ENCODE assay signal across 28 mouse cellular contexts in the genomic region with DNA sequence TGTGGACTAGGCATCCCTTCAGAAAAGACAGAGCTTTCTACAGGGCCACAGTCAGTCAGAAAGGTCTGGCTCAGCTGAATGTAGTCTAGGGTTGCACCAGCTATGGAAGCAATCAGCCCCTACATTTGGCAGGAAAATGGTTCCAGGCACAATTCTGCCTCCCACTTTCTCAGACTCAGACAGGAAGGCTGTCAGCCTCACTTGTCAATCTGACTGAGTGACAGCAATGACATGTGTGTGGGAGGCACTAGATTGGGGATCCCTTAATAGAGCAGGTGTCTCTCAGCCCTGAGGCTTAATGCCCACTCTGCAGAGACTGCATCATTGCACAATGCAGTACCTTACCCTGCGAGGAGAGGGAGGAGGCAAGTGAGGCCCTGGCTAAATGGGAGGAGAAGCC.
DNase-seq lines count a peak whose midpoint lies in the region; ATAC-seq lines count a peak whose summit lies in the region.
"Had no signal": no experiment of that assay in that cellular context is flagged by ENCODE, and none has a peak within 500 bp of the region (broad histone marks: within the 10 kb centered on the region; RNA-seq: fewer than 3 reads in every experiment).

No protein-coding gene starts in this region.

- no peaks in the 10 kb centered on the region for H3K4me1 ChIP-seq in forebrain, embryonic 14.5 days (ENCODE audit: control insufficient read depth, insufficient read depth, low read length)
- H3K4me1 ChIP-seq in forebrain, embryonic 11.5 days (replicated peaks; ENCODE audit: control insufficient read depth, insufficient read depth, low read length) = no peaks in the 10 kb centered on the region
- no peaks in the 10 kb centered on the region for H3K4me1 ChIP-seq in heart, embryonic 10.5 days
- H3K4me1 ChIP-seq in heart, embryonic 12.5 days (replicated peaks) = no peaks in the 10 kb centered on the region
- peaks cover 8% of the 10 kb centered on the region for H3K4me1 ChIP-seq in forebrain, embryonic 16.5 days (replicated peaks; ENCODE audit: control insufficient read depth, insufficient read depth, low read length)
- H3K4me1 ChIP-seq: embryonic facial prominence, embryonic 10.5 days; embryonic facial prominence, embryonic 13.5 days; hindbrain, embryonic 10.5 days; hindbrain, embryonic 13.5 days; intestine, embryonic 15.5 days had no signal

- no peak for ATAC-seq in forebrain, embryonic 14.5 days
- ATAC-seq in forebrain, embryonic 11.5 days (replicated peaks; ENCODE audit: low FRiP score) = no peak
- no peak for ATAC-seq in heart, embryonic 12.5 days (ENCODE audit: insufficient number of reproducible peaks, low FRiP score)
- ATAC-seq in forebrain, embryonic 16.5 days = peak; percentile 23; the same call in 1 of the 2 replicates
- ATAC-seq: hindbrain, embryonic 16.5 days; intestine, embryonic 15.5 days; Patski had no signal

- no peaks in the 10 kb centered on the region for H3K36me3 ChIP-seq in forebrain, embryonic 14.5 days (ENCODE audit: control insufficient read depth, insufficient read depth, low read length)
- H3K36me3 ChIP-seq in forebrain, embryonic 11.5 days (ENCODE audit: control insufficient read depth, insufficient read depth, low read length) = no peaks in the 10 kb centered on the region
- no peaks in the 10 kb centered on the region for H3K36me3 ChIP-seq in heart, embryonic 10.5 days
- no peaks in the 10 kb centered on the region for H3K36me3 ChIP-seq in heart, embryonic 12.5 days
- no peaks in the 10 kb centered on the region for H3K36me3 ChIP-seq in forebrain, embryonic 16.5 days (ENCODE audit: control insufficient read depth, insufficient read depth)
- H3K36me3 ChIP-seq: embryonic facial prominence, embryonic 10.5 days; embryonic facial prominence, embryonic 13.5 days; G1E; hindbrain, embryonic 10.5 days; hindbrain, embryonic 13.5 days; intestine, embryonic 15.5 days had no signal

- WGBS in forebrain, embryonic 14.5 days = 88% methylated on average over 1 of the region's 1 CpGs
- 50% methylated on average over 1 of the region's 1 CpGs for WGBS in forebrain, embryonic 11.5 days
- 79% methylated on average over 1 of the region's 1 CpGs for WGBS in heart, embryonic 10.5 days
- WGBS in heart, embryonic 12.5 days = 53% methylated on average over 1 of the region's 1 CpGs
- 67% methylated on average over 1 of the region's 1 CpGs for WGBS in forebrain, embryonic 16.5 days

- no peaks in the 10 kb centered on the region for H3K27me3 ChIP-seq in forebrain, embryonic 14.5 days (replicated peaks; ENCODE audit: control insufficient read depth, insufficient read depth, low read length)
- H3K27me3 ChIP-seq in forebrain, embryonic 11.5 days (ENCODE audit: control insufficient read depth, insufficient read depth, low read length) = no peaks in the 10 kb centered on the region
- no peaks in the 10 kb centered on the region for H3K27me3 ChIP-seq in heart, embryonic 10.5 days (ENCODE audit: insufficient read depth, poor library complexity, severe bottlenecking)
- H3K27me3 ChIP-seq in heart, embryonic 12.5 days (replicated peaks) = no peaks in the 10 kb centered on the region
- no peaks in the 10 kb centered on the region for H3K27me3 ChIP-seq in forebrain, embryonic 16.5 days (replicated peaks; ENCODE audit: control insufficient read depth, insufficient read depth, low read length)
- H3K27me3 ChIP-seq: embryonic facial prominence, embryonic 13.5 days; hindbrain, embryonic 13.5 days; intestine, embryonic 15.5 days; Patski had no signal

- H3K4me3 ChIP-seq in forebrain, embryonic 14.5 days (ENCODE audit: low read depth, low read length) = no peak overlapping the region
- no peak overlapping the region for H3K4me3 ChIP-seq in forebrain, embryonic 11.5 days (ENCODE audit: low read depth, low read length)
- H3K4me3 ChIP-seq in heart, embryonic 10.5 days = no peak overlapping the region
- H3K4me3 ChIP-seq in heart, embryonic 12.5 days = no peak overlapping the region
- H3K4me3 ChIP-seq in forebrain, embryonic 16.5 days (replicated peaks; ENCODE audit: low read length) = no peak overlapping the region
- H3K4me3 ChIP-seq: embryonic facial prominence, embryonic 10.5 days; embryonic facial prominence, embryonic 13.5 days; erythroblast, embryonic 14.5 days; gastrocnemius, adult 2 months; hindbrain, embryonic 10.5 days; hindbrain, embryonic 13.5 days; intestine, embryonic 15.5 days had no signal

- H3K9ac ChIP-seq in forebrain, embryonic 14.5 days (ENCODE audit: low read length) = no peak overlapping the region
- H3K9ac ChIP-seq in forebrain, embryonic 11.5 days (ENCODE audit: low read length) = no peak overlapping the region
- H3K9ac ChIP-seq in heart, embryonic 12.5 days = no peak overlapping the region
- H3K9ac ChIP-seq in forebrain, embryonic 16.5 days (replicated peaks; ENCODE audit: low read depth, low read length) = no peak overlapping the region
- H3K9ac ChIP-seq: embryonic facial prominence, embryonic 13.5 days; hindbrain, embryonic 13.5 days; intestine, embryonic 15.5 days had no signal

- no peak overlapping the region for H3K27ac ChIP-seq in forebrain, embryonic 14.5 days (ENCODE audit: low read depth, low read length)
- H3K27ac ChIP-seq in forebrain, embryonic 11.5 days (ENCODE audit: low read depth, low read length) = no peak overlapping the region
- H3K27ac ChIP-seq in heart, embryonic 10.5 days = no peak overlapping the region
- H3K27ac ChIP-seq in heart, embryonic 12.5 days (ENCODE audit: poor library complexity, severe bottlenecking) = no peak overlapping the region
- H3K27ac ChIP-seq in forebrain, embryonic 16.5 days (ENCODE audit: low read length) = no peak overlapping the region
- H3K27ac ChIP-seq: embryonic facial prominence, embryonic 10.5 days; embryonic facial prominence, embryonic 13.5 days; gastrocnemius, adult 2 months; hindbrain, embryonic 10.5 days; hindbrain, embryonic 13.5 days; intestine, embryonic 15.5 days had no signal

- DNase-seq in forebrain, embryonic 14.5 days (ENCODE audit: low spot score) = peak; percentile 48
- no peak for DNase-seq in forebrain, embryonic 11.5 days (ENCODE audit: low spot score)
- DNase-seq in heart, embryonic 10.5 days (ENCODE audit: low spot score) = peak; percentile 54
- no peak for DNase-seq in kidney, postnatal 10 days
- DNase-seq: adrenal gland, adult 2 months; adrenal gland, postnatal 14 days; B cell, adult 2 months; cerebellum, adult 11-12 months; cerebellum, adult 8-10 months; cerebellum, postnatal 10 days; cerebellum, postnatal 36 days; embryo, embryonic 11 days; gastrocnemius, adult 2 months; gastrocnemius, postnatal 14 days; heart, adult 18-20 months; kidney, adult 11 months; kidney, adult 8-10 months had no signal

- H3K9me3 ChIP-seq in forebrain, embryonic 14.5 days (replicated peaks; ENCODE audit: control insufficient read depth, low read length) = 0 out of 2 replicates have a peak, but pooled peaks cover 3% of the 10 kb centered on the region
- H3K9me3 ChIP-seq in forebrain, embryonic 11.5 days (ENCODE audit: control insufficient read depth, low read length) = no peaks in the 10 kb centered on the region
- no peaks in the 10 kb centered on the region for H3K9me3 ChIP-seq in heart, embryonic 10.5 days
- H3K9me3 ChIP-seq in heart, embryonic 12.5 days (replicated peaks) = no peaks in the 10 kb centered on the region
- H3K9me3 ChIP-seq in forebrain, embryonic 16.5 days (ENCODE audit: control insufficient read depth, low read length) = no peaks in the 10 kb centered on the region
- H3K9me3 ChIP-seq: embryonic facial prominence, embryonic 10.5 days; embryonic facial prominence, embryonic 13.5 days; hindbrain, embryonic 10.5 days; hindbrain, embryonic 13.5 days; intestine, embryonic 15.5 days had no signal

- no peak overlapping the region for H3K4me2 ChIP-seq in forebrain, embryonic 14.5 days (ENCODE audit: low read length)
- H3K4me2 ChIP-seq in forebrain, embryonic 11.5 days (ENCODE audit: low read depth, low read length, severe bottlenecking) = no peak overlapping the region
- no peak overlapping the region for H3K4me2 ChIP-seq in heart, embryonic 12.5 days
- H3K4me2 ChIP-seq in forebrain, embryonic 16.5 days (ENCODE audit: low read length) = no peak overlapping the region
- H3K4me2 ChIP-seq: embryonic facial prominence, embryonic 13.5 days; hindbrain, embryonic 13.5 days; intestine, embryonic 15.5 days had no signal

Comparison
In these comparisons a context has a peak if more than half of its experiments do, and no peak if none do; other contexts are left out.
1. DNase-seq: peak in forebrain, embryonic 14.5 days (single experiment) and heart, embryonic 10.5 days (single experiment); none in forebrain, embryonic 11.5 days (single experiment) and kidney, postnatal 10 days (single experiment).